Mouse (Mus musculus) stomach, postnatal 0 days (tissue): ENCODE data around the gene Ift122.

Experiments
- CTCF ChIP-seq: IDR thresholded peaks from 2 replicates; pipeline ENCODE4 v1.5.1; 2016; ENCODE audit warnings: antibody characterized with exemption, low read depth, mild to moderate bottlenecking, moderate library complexity
- EP300 ChIP-seq: optimal IDR thresholded peaks from 2 replicates; pipeline ENCODE3; 2016; ENCODE audit warnings: antibody characterized with exemption

DNA sequence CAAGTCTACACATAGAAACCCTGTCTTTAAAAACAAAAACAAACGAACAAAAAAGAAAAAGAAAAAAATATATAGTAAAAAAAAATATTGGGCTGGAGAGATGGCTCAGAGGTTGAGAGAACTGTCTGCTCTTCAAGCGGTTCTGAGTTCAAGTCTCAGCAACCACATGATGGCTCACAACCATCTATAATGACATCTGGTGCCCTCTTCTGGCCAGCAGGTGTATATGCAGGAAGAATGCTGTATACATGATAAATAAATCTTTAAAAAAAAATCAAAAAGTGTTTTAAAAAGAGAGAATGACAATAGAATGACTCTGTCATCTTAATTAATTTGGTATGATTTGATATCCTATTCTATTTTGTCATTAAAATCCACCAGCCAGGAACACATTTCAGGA is 1.2 kb downstream of the Ift122 start:
- TF ChIP-seq CTCF: peak; percentile 71
- no peak for TF ChIP-seq EP300
